Mouse (Mus musculus): Measurements from ENCODE around the gene Nmnat1. TPM values are rescaled to one million over a fixed set of nuclear protein-coding genes. Genes with fewer than 3 reads are reported as not detected.

Nmnat1 gene
- polyA plus RNA-seq, 1 experiment from 2014 or later: 12.1 TPM

DNA sequence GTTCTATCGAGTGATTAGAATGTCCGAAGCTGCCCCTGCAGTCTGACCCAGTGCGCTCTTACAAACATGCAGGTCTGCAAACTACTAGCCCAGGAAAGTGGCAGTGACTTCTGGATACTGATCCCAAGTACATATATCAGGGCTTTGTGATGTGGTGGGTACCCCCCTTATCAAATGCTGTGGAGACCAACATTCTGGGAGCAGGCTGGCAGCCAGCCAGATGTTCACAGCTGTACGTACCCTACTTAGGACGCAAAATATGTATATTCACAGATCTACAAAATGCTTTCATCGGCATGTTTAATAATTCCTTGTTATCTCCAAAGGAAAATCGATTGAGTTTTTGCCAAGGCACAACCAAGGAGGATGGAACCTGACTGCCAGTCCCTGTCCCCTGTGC is 27.1 kb upstream of the Nmnat1 start:
- Histone ChIP-seq H3K9ac (no peak overlapping the region), H3K36me3 (no peaks in the 10 kb centered on the region), H3K4me3 (no peak overlapping the region), H3K9me3 (no peaks in the 10 kb centered on the region), H3K4me2 (replicated peaks) (no peak overlapping the region), H3K27ac (no peak overlapping the region), H3K4me1 (no peaks in the 10 kb centered on the region), H3K27me3 (no peaks in the 10 kb centered on the region)
- ATAC-seq (ENCODE audit: insufficient number of reproducible peaks, insufficient read depth, low FRiP score, low TSS enrichment): no peak
- WGBS: 87% methylated on average over 7 of the region's 7 CpGs

DNA sequence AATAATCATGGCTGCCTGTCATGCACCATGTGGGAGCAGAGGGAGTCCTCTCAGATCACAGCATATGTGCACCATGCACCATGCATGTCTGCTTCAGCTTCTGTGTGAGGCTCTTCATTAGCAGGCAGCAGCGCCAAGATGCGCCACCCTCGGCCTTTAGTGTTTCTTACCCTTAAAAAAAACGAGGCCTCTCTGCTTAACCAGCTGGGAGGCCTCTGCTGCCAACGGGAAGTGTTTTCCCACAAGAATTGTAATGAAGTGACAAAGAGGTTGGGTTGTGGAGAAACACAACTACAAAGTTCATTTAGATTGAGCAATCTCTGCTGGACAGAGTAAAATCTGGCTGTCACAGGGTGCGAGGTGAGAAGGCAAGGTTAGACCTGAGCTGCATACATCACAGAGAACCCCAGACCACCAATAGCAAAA is 26.2 kb upstream of the Nmnat1 start:
- Histone ChIP-seq H3K27ac (no peak overlapping the region), H3K27me3 (no peaks in the 10 kb centered on the region), H3K4me3 (no peak overlapping the region), H3K4me2 (replicated peaks) (no peak overlapping the region), H3K9ac (no peak overlapping the region), H3K4me1 (no peaks in the 10 kb centered on the region), H3K9me3 (no peaks in the 10 kb centered on the region), H3K36me3 (no peaks in the 10 kb centered on the region)
- ATAC-seq (ENCODE audit: insufficient number of reproducible peaks, insufficient read depth, low FRiP score, low TSS enrichment): no peak
- WGBS: 63% methylated on average over 6 of the region's 6 CpGs

- ATAC-seq (ENCODE audit: insufficient number of reproducible peaks, insufficient read depth, low FRiP score, low TSS enrichment): no peak
- Histone ChIP-seq H3K9ac (no peak overlapping the region), H3K27ac (no peak overlapping the region), H3K9me3 (no peaks in the 10 kb centered on the region), H3K4me2 (replicated peaks) (no peak overlapping the region), H3K36me3 (0 out of 2 replicates have a peak, but pooled peaks cover 6% of the 10 kb centered on the region), H3K4me1 (no peaks in the 10 kb centered on the region), H3K27me3 (no peaks in the 10 kb centered on the region), H3K4me3 (no peak overlapping the region)
- WGBS: 87% methylated on average over 3 of the region's 3 CpGs
These were observed 21.9 kb upstream of the Nmnat1 start for GRCm38 (mm10) chr4:149506904-149507303.

GRCm38 (mm10) chr4:149505261-149505967 is 20.4 kb upstream of the Nmnat1 start:
- no peaks in the 10 kb centered on the region for H3K27me3 ChIP-seq
- no peak for ATAC-seq (ENCODE audit: insufficient number of reproducible peaks, insufficient read depth, low FRiP score, low TSS enrichment)
- no peak overlapping the region for H3K27ac ChIP-seq
- no peak overlapping the region for H3K4me2 ChIP-seq (replicated peaks)
- 49% methylated on average over 15 of the region's 15 CpGs for WGBS
- peaks cover 18% of the 10 kb centered on the region for H3K36me3 ChIP-seq
- no peak overlapping the region for H3K4me3 ChIP-seq
- H3K9ac ChIP-seq: no peak overlapping the region
- H3K9me3 ChIP-seq: no peaks in the 10 kb centered on the region
- no peaks in the 10 kb centered on the region for H3K4me1 ChIP-seq

- no peak for ATAC-seq (ENCODE audit: insufficient number of reproducible peaks, insufficient read depth, low FRiP score, low TSS enrichment)
- whole genome bisulfite sequencing: 23% methylated on average over 3 of the region's 3 CpGs
- no peaks in the 10 kb centered on the region for H3K4me1 ChIP-seq
- no peak overlapping the region for H3K9ac ChIP-seq
- no peaks in the 10 kb centered on the region for H3K27me3 ChIP-seq
- no peaks in the 10 kb centered on the region for H3K9me3 ChIP-seq
- H3K4me2 ChIP-seq (replicated peaks): no peak overlapping the region
- no peak overlapping the region; the same call in 1 of the 2 replicates for H3K27ac ChIP-seq
- no peak overlapping the region for H3K4me3 ChIP-seq
- H3K36me3 ChIP-seq: peaks cover 20% of the 10 kb centered on the region
These were observed 19.9 kb upstream of the Nmnat1 start for GRCm38 (mm10) chr4:149504858-149505257.

DNA sequence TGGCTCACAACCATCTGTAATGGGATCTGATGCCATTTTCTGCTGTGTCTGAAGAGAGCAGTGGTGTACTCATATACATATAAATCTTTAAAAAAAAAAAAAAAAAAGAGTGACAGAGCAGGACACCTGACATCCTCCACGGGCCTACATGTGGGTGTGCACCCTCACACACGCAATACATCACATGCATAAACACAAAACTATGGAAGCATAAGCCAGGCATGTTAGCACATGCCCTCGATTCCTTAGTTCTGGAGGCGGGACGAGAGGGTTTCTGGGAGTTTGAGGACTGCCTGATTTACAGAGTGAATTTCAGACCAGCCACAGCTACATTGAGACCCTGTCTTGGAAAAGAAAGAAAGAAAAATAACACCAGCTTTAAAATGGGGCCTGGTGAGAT is 19.4 kb upstream of the Nmnat1 start:
- no peak overlapping the region for H3K9ac ChIP-seq
- no peak overlapping the region for H3K4me2 ChIP-seq (replicated peaks)
- no peak overlapping the region for H3K4me3 ChIP-seq
- 77% methylated on average over 5 of the region's 5 CpGs for WGBS
- ATAC-seq (ENCODE audit: insufficient number of reproducible peaks, insufficient read depth, low FRiP score, low TSS enrichment): no peak
- no peaks in the 10 kb centered on the region for H3K9me3 ChIP-seq
- H3K36me3 ChIP-seq: peaks cover 20% of the 10 kb centered on the region
- no peaks in the 10 kb centered on the region for H3K27me3 ChIP-seq
- H3K4me1 ChIP-seq: no peaks in the 10 kb centered on the region
- no peak overlapping the region; the same call in 1 of the 2 replicates for H3K27ac ChIP-seq

- H3K36me3 ChIP-seq: peaks cover 48% of the 10 kb centered on the region
These were observed 14.8 kb upstream of the Nmnat1 start for GRCm38 (mm10) chr4:149499790-149500189.

DNA sequence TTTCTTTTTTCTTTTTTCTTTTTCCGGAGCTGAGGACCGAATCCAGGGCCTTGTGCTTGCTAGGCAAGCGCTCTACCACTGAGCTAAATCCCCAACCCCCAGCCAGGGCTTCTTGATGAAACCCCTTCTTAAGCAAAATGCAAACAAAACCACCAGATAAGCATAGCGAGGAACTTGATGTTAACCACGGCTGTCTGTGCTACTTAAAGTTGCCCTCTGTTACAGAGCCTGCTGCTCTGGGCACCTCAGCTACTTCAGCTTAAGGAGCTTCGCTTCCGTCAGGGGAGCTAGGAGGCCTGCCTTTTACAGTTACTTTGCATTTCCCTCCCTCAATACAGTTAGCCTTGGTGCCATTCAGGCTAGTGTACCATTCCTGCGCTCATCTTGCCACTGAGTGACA is 13.9 kb upstream of the Nmnat1 start:
- no peaks in the 10 kb centered on the region for H3K4me1 ChIP-seq
- H3K4me2 ChIP-seq (replicated peaks): no peak overlapping the region
- no peak overlapping the region for H3K4me3 ChIP-seq
- H3K27me3 ChIP-seq: no peaks in the 10 kb centered on the region
- H3K9ac ChIP-seq: no peak overlapping the region
- no peaks in the 10 kb centered on the region for H3K9me3 ChIP-seq
- no peak for ATAC-seq (ENCODE audit: insufficient number of reproducible peaks, insufficient read depth, low FRiP score, low TSS enrichment)
- H3K27ac ChIP-seq: no peak overlapping the region
- peaks cover 57% of the 10 kb centered on the region for H3K36me3 ChIP-seq
- 82% methylated on average over 8 of the region's 8 CpGs for WGBS

More at GRCm38 (mm10) chr4:149499790-149500189, 14.8 kb upstream of the Nmnat1 start:
- H3K27me3 ChIP-seq: no peaks in the 10 kb centered on the region
- H3K27ac ChIP-seq: no peak overlapping the region
- 72% methylated on average over 5 of the region's 5 CpGs for WGBS
- no peak overlapping the region for H3K4me2 ChIP-seq (replicated peaks)
- no peak for ATAC-seq (ENCODE audit: insufficient number of reproducible peaks, insufficient read depth, low FRiP score, low TSS enrichment)
- no peaks in the 10 kb centered on the region for H3K9me3 ChIP-seq
- no peaks in the 10 kb centered on the region for H3K4me1 ChIP-seq
- no peak overlapping the region for H3K4me3 ChIP-seq
- no peak overlapping the region for H3K9ac ChIP-seq

GRCm38 (mm10) chr4:149496612-149497011 is 11.6 kb upstream of the Nmnat1 start:
- H3K4me3 ChIP-seq: no peak overlapping the region
- peaks cover 62% of the 10 kb centered on the region for H3K36me3 ChIP-seq
- H3K27ac ChIP-seq: peak overlapping the region; percentile 36; the same call in 1 of the 2 replicates
- no peaks in the 10 kb centered on the region for H3K9me3 ChIP-seq
- no peaks in the 10 kb centered on the region for H3K27me3 ChIP-seq
- no peak overlapping the region for H3K4me2 ChIP-seq (replicated peaks)
- H3K4me1 ChIP-seq: no peaks in the 10 kb centered on the region
- WGBS: 29% methylated on average over 2 of the region's 2 CpGs
- ATAC-seq (ENCODE audit: insufficient number of reproducible peaks, insufficient read depth, low FRiP score, low TSS enrichment): peak; percentile 60; the same call in 1 of the 2 replicates
- no peak overlapping the region for H3K9ac ChIP-seq

GRCm38 (mm10) chr4:149491151-149491550 is 6.1 kb upstream of the Nmnat1 start:
- no peak overlapping the region for H3K9ac ChIP-seq
- no peak overlapping the region for H3K4me2 ChIP-seq (replicated peaks)
- H3K27me3 ChIP-seq: no peaks in the 10 kb centered on the region
- no peaks in the 10 kb centered on the region for H3K9me3 ChIP-seq
- peaks cover 8% of the 10 kb centered on the region for H3K4me1 ChIP-seq
- H3K4me3 ChIP-seq: no peak overlapping the region
- WGBS: 97% methylated on average over 3 of the region's 3 CpGs
- no peak for ATAC-seq (ENCODE audit: insufficient number of reproducible peaks, insufficient read depth, low FRiP score, low TSS enrichment)
- peaks cover 74% of the 10 kb centered on the region for H3K36me3 ChIP-seq
- no peak overlapping the region for H3K27ac ChIP-seq

GRCm38 (mm10) chr4:149489415-149490240 is 4.6 kb upstream of the Nmnat1 start:
- 91% methylated on average over 14 of the region's 14 CpGs for WGBS
- ATAC-seq (ENCODE audit: insufficient number of reproducible peaks, insufficient read depth, low FRiP score, low TSS enrichment): no peak
- H3K36me3 ChIP-seq: peaks cover 62% of the 10 kb centered on the region
- no peak overlapping the region for H3K4me3 ChIP-seq
- H3K27me3 ChIP-seq: no peaks in the 10 kb centered on the region
- no peaks in the 10 kb centered on the region for H3K9me3 ChIP-seq
- no peak overlapping the region for H3K9ac ChIP-seq
- no peak overlapping the region for H3K4me2 ChIP-seq (replicated peaks)
- H3K4me1 ChIP-seq: peaks cover 10% of the 10 kb centered on the region
- no peak overlapping the region for H3K27ac ChIP-seq

DNA sequence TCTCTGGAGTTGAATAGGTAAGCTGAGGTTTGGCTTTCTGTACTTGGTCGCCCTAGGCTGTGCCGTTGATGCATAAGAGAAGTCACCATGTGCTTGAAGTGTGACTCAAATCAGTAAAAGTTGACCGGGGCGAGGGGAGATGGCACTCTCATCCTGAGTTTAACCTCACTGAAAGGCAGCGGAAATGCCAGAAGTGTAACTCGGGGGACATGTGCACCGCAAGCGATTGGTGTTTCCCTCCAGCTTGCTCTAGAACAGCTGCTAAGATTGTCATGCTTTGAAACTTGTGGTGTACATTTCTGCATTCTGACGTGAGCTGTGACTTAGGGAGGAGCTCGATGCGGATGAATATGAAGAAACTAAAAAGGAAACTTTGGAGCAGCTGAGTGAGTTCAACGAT is 2.7 kb upstream of the Nmnat1 start:
- H3K27me3 ChIP-seq: no peaks in the 10 kb centered on the region
- 95% methylated on average over 12 of the region's 12 CpGs for WGBS
- peaks cover 46% of the 10 kb centered on the region for H3K36me3 ChIP-seq
- peaks cover 15% of the 10 kb centered on the region for H3K4me1 ChIP-seq
- no peak overlapping the region for H3K4me3 ChIP-seq
- no peak overlapping the region for H3K4me2 ChIP-seq (replicated peaks)
- no peak overlapping the region for H3K27ac ChIP-seq
- H3K9ac ChIP-seq: no peak overlapping the region
- H3K9me3 ChIP-seq: no peaks in the 10 kb centered on the region
- no peak for ATAC-seq (ENCODE audit: insufficient number of reproducible peaks, insufficient read depth, low FRiP score, low TSS enrichment)

All from embryonic facial prominence, embryonic 12.5 days (tissue).